Mouse (Mus musculus) spleen, postnatal 14 days (tissue): Measurements from ENCODE around the gene Adra1d.

ENCODE experiments used
- DNase-seq, 2 experiments: peaks; one replicate each; pipeline ENCODE4 v3.0.0; 2021 to 2022; ENCODE audit warnings: low spot score in 2 of 2

Gene Adra1d

DNA sequence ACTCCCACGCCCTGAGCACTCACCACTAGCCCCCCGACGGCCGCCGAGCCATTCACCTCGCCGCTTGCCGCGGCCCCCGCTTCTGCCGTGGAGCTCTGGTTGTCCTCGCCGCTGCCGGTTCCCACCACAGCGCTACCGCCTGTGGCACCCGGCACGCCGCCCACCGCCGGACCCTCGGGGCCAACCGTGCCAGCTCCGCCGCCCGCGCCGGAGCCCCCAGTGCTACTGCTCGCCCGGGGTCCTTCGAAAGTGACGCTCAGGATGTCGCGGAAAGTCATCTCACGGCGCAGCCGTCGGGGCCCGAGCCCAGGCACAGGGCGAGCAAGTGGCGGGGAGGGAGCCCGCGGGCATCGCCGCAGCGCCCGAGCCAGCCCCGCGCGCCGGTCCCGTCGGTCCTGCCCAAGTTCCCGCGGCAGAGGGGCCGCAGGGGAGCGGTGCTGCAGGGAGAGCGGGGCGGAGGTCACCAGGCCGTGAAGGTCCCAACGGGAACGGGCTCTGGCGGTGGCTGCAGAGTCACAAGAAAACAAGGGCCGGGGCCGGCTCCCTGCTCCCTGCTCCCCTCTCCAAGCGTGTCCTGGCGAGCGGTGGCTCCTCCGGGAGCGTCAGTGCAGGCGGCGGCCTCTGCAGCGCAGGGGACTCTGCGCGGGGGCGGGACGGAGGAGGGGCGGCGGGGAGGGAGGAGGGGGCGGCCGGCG lies at the start of gene Adra1d:
Adra1d (minus strand) TSS at position 393 of the 695 bp plus-strand sequence.
- DNase-seq, result no peak

DNA sequence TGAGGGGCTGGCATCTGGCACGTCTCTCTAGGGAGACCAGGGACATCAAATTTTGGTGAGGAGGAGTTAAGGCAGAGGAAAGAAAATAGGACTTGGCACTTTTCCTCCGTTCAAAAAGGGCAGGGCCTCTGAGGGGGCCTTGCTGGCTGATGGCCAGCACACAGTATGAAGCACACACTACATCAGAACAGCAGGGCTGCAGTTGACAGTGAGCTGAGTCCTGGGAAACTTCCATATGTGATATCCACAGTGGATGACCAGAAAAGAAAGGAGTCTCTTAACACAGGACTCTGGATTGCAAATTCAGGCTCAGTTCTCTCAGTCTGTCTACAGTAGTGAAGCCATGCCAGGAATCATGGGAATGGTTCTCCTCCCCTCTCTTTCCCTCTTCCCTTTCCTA lies 39.8 kb upstream of the Adra1d start:
- no peak for DNase-seq

DNA sequence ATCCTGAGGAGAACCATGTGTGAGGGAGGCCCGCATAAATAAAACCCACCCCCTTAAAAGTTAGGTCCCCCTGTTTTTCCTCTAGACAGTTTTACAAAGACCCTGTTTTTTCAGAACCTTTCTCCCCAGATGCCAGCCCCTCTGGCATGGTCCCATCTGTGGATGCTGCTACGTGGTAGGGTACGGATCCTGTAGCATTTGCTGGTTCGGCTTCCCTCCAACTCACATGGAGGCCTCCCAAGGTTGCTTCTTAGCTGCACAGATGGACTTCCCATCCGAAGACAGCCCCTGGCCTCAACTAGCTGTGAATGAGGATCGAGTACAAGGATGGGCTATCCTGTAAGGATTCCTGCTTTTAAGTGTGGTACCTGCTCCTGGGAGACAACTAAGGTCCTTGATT lies 32.8 kb upstream of the Adra1d start:
- no peak for DNase-seq

DNA sequence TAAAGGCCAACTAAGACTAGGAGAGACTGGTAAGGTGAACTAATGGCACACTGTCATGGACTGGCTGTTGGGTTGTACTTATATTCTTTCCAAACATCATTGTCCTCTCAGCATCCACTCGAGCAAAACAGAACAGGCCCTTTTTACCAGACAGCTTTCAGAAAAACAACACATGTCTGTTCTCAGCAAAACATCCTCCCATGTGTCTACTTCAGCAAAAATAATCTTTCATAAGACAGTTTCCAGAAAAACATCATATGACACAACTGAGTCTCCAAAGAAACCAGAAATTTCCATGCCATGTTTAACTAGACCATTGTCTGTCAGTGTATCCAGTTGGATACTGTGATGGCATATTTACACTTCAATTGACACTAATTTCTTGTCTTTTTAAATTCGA lies 25.4 kb upstream of the Adra1d start:
- DNase-seq, result no peak

DNA sequence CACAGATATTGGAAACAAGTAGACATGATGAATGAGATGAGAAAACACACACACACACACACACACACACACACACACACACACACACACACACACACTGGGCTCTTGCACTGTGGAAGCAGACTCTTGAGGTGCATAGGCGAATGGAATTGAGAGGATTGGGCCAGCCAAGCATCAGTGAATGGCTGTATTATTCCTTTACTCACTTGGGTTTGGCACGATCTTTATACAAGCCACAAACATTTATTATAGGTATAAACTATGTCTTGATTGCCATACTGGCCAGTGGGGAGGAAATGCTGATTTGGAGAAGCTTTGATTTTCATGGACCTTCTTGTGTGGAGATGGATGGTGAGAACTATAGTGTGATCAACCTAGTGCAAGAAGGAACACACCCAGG lies 19.4 kb upstream of the Adra1d start:
- DNase-seq, result no peak

DNA sequence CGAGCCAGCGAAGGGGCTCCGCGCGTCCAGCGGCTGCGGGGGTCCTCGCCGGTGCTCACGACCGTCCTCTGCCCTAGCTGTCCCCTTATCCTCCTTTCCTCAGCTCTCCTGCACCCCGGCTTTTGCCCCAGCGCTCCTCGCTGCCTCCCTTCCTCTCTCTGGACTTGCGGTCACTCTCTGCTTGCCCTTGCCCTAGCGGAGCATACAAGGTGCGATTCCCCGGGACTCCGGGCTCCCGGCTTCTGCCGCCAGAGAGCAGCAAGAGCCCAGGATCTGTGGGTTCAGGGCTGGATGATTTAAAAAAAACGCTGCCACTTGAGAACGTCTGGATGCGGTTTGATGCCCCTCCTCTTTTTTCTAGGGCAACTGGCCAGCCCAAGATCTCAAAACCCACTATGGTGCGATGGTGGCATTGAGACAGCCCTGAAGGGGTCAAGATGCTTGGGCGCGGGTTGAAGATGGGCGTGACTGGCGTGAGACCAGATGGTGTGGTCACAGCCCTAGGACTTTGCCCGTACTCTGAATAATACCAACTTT lies 571 bp upstream of the Adra1d start:
- DNase-seq, result no peak

DNA sequence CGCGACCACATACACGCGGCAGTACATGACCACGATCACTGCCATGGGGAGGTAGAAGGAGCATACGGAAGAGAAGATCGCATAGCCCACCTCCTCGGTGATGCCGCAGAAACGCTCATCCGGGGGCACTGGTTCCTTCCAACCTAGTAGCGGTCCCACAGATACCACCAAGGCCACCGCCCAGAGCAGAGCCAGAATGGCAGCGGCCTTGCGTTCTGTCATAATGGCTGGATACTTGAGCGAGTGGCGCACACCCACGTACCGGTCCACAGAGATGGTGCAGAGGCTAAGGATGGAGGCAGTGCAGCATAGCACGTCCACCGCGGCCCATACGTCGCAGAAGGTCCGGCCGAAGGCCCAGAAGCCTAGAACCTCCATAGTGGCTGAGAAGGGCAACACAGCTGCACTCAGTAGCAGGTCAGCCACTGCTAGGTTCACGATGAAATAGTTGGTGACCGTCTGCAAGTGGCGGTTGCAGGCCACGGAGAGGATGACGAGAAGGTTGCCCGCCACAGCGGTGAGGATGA lies 676 bp downstream of the Adra1d start:
- no peak for DNase-seq

DNA sequence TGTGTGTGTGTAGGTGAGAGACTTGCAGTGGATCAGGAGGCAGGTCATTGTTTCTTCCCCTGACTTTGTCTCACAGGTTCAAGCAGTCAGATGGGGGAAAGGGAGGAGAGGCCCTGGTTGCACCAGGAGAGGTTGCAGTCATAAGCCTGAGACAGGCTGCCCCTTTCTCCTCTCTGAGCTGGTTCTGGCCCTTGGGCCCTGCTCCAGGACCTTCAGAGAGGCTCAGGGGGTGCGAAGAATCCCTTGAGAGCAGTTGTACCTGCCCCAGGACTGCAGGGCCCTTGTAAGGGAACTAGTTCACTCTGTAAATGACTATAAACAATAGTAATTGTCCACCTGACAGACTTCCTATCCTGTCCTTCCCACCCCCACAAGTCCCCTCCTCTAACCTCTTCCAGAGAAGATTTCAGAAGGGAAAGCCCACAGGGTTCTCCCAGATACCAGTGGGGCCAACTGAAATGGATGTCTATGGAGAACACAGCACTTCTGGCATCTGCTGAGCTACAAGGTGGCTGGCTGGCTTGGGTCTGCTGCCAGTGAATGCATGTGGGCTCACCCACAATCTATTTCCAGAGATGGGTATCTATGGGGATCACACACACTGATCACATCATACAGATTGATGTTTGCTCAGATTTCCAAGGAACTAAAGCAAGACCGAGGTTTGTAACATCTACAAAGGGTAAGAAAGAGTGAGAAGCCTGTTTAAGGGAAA lies 1.7 kb downstream of the Adra1d start:
- DNase-seq, result no peak

DNA sequence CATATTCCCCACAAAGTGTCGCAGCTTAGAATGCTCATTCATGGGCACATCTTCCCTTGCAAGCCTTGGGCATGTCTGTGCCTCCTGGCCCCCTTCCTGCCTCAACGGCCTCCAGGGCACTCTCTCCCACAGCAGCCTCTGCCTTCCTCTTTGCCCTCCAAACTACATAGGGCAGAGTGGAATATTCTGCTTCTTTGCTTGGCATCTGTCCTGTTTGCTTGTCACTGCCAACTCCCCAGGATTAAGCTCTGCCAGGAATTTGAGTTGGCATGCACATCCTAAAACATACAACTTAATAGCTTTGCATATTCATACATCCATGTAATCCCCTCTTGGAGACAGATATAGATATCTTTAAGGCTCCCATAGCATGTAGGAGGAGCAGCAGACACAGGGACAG lies 4.2 kb downstream of the Adra1d start:
- DNase-seq, result no peak

DNA sequence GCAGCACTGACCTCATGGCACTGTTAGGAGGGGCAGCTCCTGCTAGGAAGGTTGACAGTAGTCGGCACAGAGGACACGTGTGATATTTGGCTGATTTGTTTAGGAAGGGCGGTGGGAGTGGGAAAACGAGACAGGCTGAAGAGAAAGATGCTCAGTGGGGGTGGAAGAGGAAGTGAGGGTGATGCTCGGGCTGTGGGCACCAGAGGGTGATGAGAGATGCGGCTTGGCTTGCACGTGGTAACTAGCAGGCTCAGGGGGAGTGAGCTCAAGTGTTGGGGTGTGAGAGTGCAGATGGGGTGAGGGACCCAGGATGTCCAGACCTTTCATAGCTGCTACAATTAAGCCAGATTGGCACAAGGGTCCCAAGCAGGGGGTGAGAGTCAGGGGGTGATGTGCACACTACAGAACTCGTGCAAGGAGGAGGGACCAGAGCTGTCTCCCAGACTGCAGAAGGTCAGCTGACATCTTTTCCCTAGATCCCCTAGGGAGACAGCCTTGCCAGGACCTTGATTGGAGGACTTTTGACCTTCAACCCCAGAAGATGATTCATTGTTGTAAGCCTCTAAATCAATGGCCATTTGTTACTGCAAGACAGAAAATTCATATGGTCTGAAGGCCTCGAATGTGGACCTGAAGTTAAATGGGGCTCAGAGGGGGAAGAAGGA lies 9.2 kb downstream of the Adra1d start:
- no peak for DNase-seq

DNA sequence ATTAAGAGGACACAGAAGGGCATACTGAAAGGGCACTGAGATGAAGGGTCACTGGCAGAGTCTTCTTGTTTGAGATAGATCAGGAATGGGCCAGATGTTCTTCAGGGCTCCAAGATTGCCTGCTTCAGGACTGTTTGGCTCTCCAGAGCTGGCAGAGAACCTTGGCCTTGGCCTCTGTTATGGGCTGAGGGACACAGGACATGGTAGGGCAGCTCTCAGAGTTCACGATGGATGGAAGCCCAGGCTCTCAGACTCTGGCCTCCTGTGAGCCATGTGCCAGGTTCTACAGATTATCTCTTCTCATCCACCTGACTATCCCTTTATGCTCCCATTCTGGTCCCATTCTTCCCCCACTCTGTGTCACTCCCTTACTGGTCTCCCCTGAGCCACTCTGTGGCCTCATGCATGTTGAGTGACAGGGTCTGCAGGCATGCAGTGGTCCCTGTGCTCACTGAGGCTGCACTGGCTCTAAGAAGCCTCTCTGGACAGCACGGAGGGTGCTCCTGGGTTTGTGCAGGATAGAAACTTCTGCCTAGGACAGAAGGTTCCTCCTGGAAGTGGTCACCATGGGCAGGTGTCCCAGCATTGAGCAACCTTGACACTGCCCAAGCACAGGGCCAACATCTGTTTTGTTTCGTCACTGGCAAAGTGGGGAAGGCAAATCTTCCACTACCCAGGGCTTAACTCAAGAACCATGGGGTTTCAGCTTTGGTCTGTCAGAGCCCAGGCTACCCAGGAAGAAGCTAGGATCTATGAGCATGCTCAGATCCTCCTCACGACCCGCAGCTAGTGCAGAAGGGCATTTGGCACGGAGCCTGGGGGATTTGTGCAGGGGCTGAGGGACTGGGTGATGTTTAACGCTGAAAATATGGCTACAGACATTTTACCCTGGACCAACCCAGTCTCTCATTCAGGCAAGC lies 10.1 kb downstream of the Adra1d start:
- no peak for DNase-seq

DNA sequence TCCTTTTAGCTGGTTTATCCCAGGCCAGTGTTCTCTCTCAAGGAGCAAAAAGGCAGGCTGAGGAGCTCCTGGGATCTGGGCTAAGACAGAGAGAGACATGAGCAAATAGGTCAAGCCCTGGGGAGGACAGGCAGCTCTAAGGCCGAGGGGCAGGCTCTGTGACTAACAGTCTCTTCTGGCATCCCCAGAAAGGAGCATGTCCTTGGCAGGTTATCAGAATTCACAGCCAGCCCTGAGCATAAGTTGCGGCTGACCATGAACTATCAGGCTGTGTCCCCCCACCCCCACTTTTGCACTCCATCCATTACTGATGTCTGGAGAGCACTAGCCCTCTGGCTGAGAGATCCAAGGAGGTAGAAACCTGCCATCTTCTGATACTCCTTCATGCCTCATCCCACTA lies 11.2 kb downstream of the Adra1d start:
- no peak for DNase-seq

DNA sequence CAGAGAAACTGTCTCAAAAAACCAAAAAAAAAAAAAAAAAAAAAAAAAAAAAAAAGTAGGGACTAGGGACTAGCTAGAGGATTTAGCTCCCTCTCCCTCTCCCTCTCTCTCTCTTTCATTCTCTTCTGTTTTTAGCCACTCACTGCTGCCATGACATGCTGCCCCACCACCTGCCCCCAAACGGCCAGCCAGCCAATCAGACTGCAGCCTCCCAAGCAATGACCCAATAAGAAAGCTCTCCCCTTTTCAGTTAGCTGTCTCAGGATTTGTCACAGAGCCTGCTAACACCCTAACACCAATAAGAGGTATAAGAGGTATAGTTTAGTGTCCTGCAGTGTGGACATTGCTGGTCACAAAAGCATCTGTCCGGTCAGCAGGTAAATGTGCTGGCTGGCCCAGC lies 11.6 kb downstream of the Adra1d start:
- DNase-seq, result no peak

DNA sequence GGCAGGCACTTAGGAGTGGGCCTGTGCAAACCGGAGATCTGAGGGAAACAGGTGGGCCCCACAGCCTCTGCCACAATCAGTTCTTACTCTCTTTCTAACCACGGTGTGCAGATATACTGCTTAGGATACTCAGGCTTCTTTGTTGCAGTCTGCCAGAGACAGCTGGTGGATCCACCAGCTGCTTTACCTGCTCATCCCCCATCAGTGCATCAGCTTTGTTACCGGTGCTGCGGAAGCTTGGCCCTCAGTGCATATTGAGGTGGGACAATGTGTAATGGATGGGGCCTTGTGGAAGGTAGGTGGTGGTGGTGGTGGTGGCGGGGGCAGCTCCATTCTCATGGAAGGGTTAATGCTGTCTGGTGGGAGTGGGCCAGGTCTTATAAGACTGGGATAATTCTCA lies 13.0 kb downstream of the Adra1d start:
- no peak for DNase-seq

DNA sequence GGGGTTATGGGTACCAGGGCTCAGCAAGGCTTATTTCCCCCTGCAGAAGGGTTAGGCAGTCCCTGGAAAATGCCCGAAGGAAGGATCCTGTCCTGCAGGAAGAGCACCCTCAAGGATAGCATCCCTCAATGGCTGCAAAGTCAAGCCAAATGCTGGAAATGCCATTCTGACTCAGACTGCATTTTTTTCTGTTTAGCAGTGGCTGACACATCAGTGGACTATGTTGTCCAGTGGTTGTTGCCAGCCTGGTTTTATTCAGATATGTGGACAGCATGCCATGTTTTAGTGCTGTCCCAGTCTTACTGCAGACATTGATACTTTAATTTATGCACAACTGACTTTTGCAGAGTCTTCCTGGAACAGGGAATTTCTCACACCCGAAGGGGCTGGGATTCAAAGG lies 13.8 kb downstream of the Adra1d start:
- no peak for DNase-seq

DNA sequence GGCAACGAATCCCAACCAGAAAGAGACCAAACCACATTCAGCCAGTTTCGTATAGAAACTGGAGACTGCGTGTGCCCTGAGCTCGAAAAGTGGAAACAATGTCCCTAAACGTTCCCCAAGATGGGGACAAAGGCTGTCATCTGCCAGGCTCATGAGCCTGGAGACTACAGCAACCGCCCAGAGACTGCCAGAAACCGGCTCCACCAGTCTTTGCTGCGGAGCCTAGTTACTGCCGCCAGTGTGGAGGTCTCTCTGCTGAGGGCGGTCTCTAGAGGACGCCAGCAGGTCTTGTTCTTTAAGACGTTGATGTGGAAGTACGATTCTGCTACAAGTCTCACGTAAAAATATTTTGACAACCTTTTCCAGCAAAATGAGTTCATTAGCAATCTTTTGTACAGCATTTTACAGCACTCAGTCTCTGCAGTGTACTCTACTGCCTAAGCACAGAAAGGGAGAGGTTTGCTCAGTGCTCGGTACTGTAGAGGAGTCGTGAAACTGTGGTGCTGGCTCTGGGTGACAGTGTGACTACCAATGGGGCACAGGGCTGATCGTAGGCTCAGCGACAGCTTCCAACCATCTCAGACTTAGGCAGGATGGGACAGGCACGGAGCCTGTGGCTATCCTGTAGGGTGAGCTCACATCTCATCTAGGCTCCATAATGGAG lies 15.2 kb downstream of the Adra1d start:
- DNase-seq, result no peak

DNA sequence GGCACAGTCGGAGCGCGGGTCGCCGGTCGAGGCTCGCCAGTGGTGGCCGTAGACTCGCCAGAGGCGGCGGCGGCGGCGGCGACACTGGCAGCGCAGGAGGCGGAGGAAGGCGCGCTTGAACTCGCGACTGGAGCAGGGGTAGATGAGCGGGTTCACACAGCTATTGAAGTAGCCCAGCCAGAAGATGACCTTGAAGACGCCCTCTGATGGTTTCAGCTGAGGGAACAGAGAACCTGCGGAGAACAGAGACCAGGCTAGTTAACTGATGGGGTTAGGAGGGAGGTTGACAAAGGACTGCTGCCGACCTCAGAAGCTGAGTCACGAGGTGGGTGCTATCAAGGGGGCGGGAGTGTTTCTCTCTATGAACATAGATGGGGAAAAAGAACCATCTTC lies 15.8 kb downstream of the Adra1d start:
- DNase-seq, result no peak

DNA sequence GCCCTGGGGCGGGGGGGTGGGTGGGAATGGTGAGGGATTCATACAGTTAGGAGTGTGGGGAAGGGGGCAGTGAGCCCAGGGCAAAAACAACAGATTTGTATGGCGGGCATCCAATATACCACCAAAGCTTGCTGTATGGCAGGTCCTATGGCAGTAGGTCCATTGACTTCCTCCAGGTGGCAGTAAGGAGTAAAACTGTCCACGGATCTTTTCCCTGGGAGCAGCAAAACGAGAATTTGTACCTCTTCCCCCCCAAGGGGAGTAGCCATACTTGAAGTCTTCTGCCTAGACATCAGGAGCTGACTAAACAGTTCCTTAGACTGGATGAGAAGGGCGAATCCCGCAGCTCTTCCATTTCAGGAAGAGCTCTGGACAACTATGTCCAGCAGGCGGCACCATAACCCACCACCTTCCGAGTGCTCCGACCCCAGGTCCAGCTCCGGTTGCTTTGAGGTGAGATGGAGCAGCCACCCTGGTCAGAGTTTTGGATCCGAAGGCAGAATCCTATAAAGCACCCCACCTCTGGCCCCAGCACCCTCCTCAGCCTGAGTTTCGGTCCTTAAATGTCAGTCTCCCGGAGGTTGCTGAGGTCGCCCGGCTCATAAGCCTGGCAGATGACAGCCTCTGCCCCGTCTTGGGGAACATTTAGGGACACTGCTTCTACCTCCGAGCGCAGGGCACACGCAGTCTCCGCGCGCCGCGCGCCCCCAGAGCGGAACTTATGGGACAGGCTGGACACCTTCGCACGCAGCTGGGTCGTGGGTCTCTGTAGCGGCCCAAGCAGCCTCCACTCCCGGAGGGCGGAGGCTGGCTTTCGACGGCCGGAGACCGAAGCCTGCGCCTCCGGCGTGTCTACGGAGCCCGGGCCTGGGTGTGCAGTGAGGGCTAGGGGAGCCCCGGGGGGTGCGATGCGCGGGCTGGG lies 16.4 kb downstream of the Adra1d start:
- DNase-seq, result peak in 1 of 2 experiments; percentile 24

DNA sequence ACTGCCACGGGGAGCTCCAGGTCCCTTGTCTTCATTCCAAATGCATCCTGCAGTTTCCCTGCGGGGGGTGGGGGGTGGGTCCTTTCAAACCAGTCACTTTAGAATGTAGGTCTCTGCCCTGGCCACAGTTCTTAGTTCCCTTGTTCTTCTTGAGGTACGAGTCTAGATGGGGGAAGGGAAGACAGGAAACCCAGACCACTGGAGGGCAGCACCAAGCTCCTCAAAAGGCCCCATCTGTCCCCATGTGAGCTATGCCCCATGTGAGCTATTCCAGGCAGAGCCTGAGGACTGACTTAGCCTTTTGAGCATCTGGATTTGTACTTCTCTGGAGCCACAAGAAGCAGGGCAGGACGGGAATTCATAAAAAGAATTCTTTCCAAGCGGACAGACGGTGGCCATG lies 19.6 kb downstream of the Adra1d start:
- no peak for DNase-seq

DNA sequence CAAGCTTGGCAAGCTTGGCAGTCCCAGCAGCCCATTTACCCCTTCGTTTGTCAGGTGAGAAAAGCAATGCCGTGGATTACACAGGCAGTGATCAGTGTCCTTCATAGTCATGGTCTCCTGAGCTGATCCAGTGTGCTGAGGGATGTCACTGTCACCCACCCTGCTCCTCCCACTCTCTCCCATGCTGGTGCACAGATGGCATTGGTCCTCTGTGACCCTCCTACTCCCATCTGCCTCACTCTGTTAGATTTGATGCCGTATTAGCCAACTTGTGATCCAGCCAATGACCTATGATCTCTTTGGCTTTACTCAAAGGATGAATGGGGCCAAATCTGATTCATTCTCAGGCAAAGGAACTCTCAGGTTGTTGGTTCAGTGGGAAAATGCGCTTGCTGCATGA lies 20.4 kb downstream of the Adra1d start:
- no peak for DNase-seq
